Mouse (Mus musculus) limb, embryonic 14.5 days (tissue): ENCODE data around the gene Hoxc4. TPM values are rescaled to one million over a fixed set of nuclear protein-coding genes. Genes with fewer than 3 reads are reported as not detected.

Experiments used
- ATAC-seq: fragments of 200-750 bp; cut with Nextera tagmentation; 2 replicates; pipeline ENCODE4 v1.8.0; 2017; ENCODE audit warnings: low read depth, moderate number of reproducible peaks, moderate TSS enrichment; ENCODE audit not compliant: low FRiP score
- DNase-seq: peaks from one replicate; pipeline ENCODE4 v3.0.0-alpha.2; 2015; ENCODE audit warnings: low spot score
- H3K27ac ChIP-seq: fragments of 300-500 bp; sonication (generic); replicated peaks from 2 replicates; pipeline ENCODE4 v1.5.1; 2014; ENCODE audit warnings: low read depth, mild to moderate bottlenecking, low read length, moderate library complexity, mixed read lengths
- H3K27me3 ChIP-seq: fragments of 300-500 bp; sonication (generic); 2 replicates; pipeline ENCODE4 v1.6.1; 2014; ENCODE audit warnings: low read length, mixed read lengths; ENCODE audit not compliant: control insufficient read depth, insufficient read depth
- H3K36me3 ChIP-seq: fragments of 300-500 bp; sonication (generic); 2 replicates; pipeline ENCODE4 v1.6.1; 2014; ENCODE audit warnings: mild to moderate bottlenecking, low read length, moderate library complexity, mixed read lengths; ENCODE audit not compliant: control insufficient read depth, insufficient read depth
- H3K4me1 ChIP-seq: fragments of 300-500 bp; sonication (generic); 2 replicates; pipeline ENCODE4 v1.6.1; 2014; ENCODE audit warnings: antibody characterized with exemption, low read length, mixed read lengths; ENCODE audit not compliant: control insufficient read depth, insufficient read depth
- H3K4me2 ChIP-seq: fragments of 300-500 bp; sonication (generic); replicated peaks from 2 replicates; pipeline ENCODE4 v1.6.1; 2014; ENCODE audit warnings: low read depth, mild to moderate bottlenecking, low read length, moderate library complexity; ENCODE audit not compliant: severe bottlenecking
- H3K4me3 ChIP-seq: fragments of 300-500 bp; sonication (generic); replicated peaks from 2 replicates; pipeline ENCODE4 v1.5.1; 2014; ENCODE audit warnings: low read length
- H3K9ac ChIP-seq: fragments of 300-500 bp; sonication (generic); 2 replicates; pipeline ENCODE4 v1.6.1; 2014; ENCODE audit warnings: mild to moderate bottlenecking, low read depth, low read length, moderate library complexity; ENCODE audit not compliant: severe bottlenecking
- H3K9me3 ChIP-seq: fragments of 300-500 bp; sonication (generic); 2 replicates; pipeline ENCODE4 v1.6.1; 2016; ENCODE audit warnings: low read length; ENCODE audit not compliant: control insufficient read depth
- POLR2A ChIP-seq: fragments of 200-500 bp; IDR thresholded peaks from 2 replicates; pipeline ENCODE4 v1.8.0; 2012; ENCODE audit warnings: inconsistent platforms, mild to moderate bottlenecking, moderate library complexity, borderline replicate concordance; ENCODE audit not compliant: insufficient read depth, insufficient read length; ENCODE audit errors: extremely low read depth
- WGBS: fragments of 180-500 bp; shearing (Covaris S2); extraction: QIAGEN DNeasy Blood & Tissue Kit; methylation state at CpG from one replicate; pipeline ENCODE4 v1.1.7; 2014; 5-methylcytosine and 5-hydroxymethylcytosine counted together
- polyA plus RNA-seq, 2 experiments: library from polyadenylated mRNA; depleted of rRNA in 1 of 2; stranded (reverse) in 1 of 2; unstranded in 1 of 2; fragments of >200 nt; fragmentation: Nextera tagmentation in 1 of 2; extraction: Ambion mirVana in 1 of 2; gene quantifications; 2 replicates each; pipeline versions ENCODE4 v1.2.1 to v1.2.3; 2012 to 2014

Gene Hoxc4
- polyA plus RNA-seq, 2 experiments, result 3.5 to 7.5 TPM

DNA sequence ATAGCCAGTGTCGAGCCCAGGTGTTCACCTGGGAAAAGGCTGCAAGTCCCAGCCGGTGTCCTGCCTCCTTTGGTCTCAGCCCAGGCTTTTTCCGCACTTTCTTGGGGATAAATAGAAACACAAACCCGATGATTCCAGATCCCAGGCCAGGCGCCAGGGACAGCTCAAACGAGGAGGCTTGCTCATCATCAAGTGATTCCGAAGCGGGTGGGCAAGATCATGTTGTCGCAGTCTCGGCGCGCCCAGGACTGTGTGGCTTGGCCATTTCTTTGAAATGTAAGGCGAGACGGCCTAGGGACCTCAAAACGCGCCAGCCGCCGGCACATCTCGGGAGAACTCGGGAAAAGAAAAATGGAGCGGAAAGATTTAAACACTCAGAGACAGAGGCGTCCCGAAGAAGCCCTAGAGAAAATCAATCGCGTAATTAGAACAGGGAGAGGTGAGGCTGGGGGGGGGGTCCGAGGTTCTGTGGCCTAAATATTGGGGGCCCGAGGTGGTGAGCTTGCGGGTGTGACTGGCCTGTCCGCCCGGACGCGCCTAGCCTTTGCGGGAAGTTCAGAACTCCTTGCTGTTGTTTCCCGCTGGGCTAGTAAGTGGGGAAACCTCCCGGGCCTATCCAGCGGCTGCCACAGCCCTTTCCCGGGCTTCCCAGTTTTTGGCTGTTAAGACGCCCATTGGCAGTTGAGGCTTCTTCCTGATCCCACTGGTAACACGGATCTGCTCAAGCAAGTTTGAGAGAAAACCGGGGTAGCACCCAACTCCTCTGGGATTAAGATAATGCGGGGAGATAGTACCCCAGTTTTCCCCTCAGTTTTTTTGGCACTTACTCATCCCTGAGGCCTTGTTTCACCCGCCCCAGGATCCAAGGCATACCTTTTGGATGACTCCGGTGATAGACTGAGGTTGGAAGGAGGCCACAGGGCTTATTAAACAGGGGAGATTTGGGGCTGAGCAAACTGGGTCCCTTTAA is 8.8 kb downstream of the Hoxc4 start:
- Histone ChIP-seq H3K27ac (no peak overlapping the region), H3K9ac (no peak overlapping the region), H3K4me1 (no peaks in the 10 kb centered on the region), H3K4me3 (peak overlapping the region; percentile 13), H3K9me3 (no peaks in the 10 kb centered on the region), H3K27me3 (peaks cover 98% of the 10 kb centered on the region), H3K4me2 (0 out of 2 replicates have a peak overlapping the region, but pooled peaks have one; percentile 2), H3K36me3 (no peaks in the 10 kb centered on the region)
- no peak for ATAC-seq
- no peak for TF ChIP-seq POLR2A
- 4% methylated on average over 43 of the region's 43 CpGs for WGBS
- no peak for DNase-seq

DNA sequence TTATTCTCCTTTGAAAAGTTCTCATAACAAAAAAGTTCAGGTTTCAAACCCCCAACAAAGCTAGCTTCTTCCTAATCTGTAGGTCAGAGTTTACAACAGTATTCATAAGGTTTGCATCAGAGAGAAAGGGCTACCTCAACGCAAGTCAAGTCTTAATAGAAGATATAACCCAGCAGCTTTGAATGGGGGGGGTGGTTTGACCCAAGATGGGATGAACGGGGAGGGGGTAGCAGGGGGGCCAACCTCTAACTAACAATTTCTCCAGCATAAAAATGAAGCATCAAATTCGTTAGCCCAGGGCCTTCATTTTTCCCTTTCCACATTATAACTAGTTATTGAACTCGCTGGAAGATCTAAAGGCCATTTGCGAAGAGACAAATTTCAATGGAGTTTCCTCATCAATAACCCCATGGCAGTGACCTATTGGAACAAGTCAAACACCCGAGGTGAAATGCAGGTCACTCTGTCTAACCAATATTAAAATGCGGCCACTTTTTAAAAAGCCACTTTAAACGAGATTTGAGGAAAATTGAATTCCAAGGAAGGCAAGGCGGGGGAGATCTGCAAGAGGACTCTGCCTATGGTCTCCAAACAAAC is 10.3 kb downstream of the Hoxc4 start:
- no peak for ATAC-seq
- Histone ChIP-seq H3K9ac (no peak overlapping the region), H3K4me3 (no peak overlapping the region), H3K27me3 (peaks cover 98% of the 10 kb centered on the region), H3K4me1 (no peaks in the 10 kb centered on the region), H3K4me2 (no peak overlapping the region), H3K36me3 (no peaks in the 10 kb centered on the region), H3K27ac (no peak overlapping the region), H3K9me3 (no peaks in the 10 kb centered on the region)
- DNase-seq, result no peak
- no peak for TF ChIP-seq POLR2A
- 26% methylated on average over 9 of the region's 9 CpGs for WGBS

DNA sequence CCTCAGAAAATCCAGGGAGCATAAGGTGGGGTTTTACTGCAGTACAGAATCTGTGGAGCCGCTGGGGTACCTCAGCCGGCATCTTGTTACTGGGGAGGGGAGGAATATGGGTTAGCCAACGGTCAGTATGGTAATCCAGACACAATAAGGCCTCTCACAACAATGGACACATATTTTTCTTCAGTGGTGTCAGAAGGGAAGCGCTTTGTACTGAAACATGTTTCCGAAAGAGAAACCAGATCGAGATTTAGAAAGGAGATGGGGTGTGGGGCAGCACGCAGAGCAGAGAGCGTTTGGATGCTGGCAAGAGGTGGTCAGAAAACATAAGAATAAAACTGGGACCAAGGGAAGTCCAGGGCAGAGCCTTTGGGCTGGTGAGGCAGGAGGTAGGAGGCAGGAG is 11.4 kb downstream of the Hoxc4 start:
- H3K4me2 ChIP-seq, result no peak overlapping the region
- WGBS, result 20% methylated on average over 8 of the region's 8 CpGs
- ATAC-seq (no peak), DNase-seq (no peak)
- H3K4me1 ChIP-seq, result peaks cover 9% of the 10 kb centered on the region
- no peak for TF ChIP-seq POLR2A
- no peak overlapping the region for H3K27ac ChIP-seq
- H3K36me3 ChIP-seq, result no peaks in the 10 kb centered on the region
- H3K9me3 ChIP-seq, result no peaks in the 10 kb centered on the region
- H3K9ac ChIP-seq, result no peak overlapping the region
- H3K4me3 ChIP-seq, result no peak overlapping the region
- H3K27me3 ChIP-seq, result peaks cover 98% of the 10 kb centered on the region

DNA sequence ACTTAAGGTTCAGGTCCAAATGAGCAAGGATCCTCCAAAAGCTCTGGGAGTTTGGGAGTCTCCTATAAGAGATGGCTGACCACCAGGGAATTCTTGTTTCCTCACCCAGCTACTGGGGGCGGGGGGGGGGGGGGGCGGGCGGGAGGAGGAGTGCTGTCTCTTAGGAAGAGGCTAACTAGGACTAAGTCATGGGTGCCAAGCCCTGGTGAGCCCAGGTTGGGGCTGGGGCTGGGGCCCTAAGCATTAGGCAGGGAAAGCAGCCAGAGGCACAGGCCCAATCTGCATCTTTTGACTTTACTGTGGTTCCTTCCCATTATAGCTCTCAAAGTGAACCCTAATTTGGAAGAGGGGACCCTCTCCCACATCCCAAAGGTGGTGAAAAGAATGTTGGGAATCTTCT is 13.4 kb downstream of the Hoxc4 start:
- Histone ChIP-seq H3K4me1 (peaks cover 9% of the 10 kb centered on the region), H3K4me2 (no peak overlapping the region)
- WGBS, result 0% methylated on average over 1 of the region's 3 CpGs

DNA sequence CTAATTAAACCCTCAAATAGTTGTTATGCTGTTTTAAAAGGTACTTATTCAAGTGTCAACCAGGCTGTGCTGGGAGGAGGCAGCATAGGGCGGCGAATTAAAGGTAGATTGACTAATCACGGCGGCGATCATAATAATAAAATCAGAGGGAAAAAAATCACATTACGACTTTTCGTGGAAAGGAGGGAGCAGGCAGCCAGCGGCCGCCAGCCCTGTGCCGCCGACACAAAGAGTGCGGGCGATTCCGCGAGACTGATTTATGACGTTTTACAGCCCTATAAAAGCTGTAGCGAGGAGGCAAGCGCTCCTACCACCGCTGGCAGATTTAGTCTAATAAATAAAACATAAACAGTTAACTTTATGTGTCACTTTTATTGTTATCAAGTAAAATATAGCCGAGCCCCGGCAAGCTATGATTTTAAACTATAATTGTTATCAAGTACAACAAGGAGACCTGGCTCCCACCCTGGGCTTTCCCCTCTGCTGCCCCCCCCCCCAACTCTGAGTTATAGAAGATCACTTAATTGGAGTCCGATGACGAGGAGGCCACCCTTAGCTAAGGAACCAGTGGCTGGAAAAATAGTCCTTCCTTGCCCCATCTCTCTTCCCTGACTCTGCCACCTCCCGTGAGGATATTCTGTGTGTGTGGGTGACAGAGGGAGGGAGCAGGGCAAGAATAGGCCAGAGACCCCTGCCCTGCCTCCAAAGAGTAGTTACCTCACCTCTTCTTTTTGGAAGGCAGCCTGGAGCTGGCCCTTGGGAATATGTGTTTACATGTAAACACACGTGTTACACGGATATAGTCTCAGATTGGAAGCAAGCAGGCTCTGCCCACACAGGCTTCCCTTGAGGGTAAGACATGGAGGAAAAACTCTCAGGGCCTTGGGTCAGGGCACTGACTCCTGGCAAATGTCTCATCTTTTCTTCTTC is 14.2 kb downstream of the Hoxc4 start:
- H3K4me2 ChIP-seq, result no peak overlapping the region

More for the DNA sequence above, 13.4 kb downstream of the Hoxc4 start:
- no peaks in the 10 kb centered on the region for H3K36me3 ChIP-seq
- H3K4me3 ChIP-seq, result no peak overlapping the region
- TF ChIP-seq POLR2A, result no peak
- no peak overlapping the region for H3K9ac ChIP-seq
- H3K9me3 ChIP-seq, result no peaks in the 10 kb centered on the region
- no peak overlapping the region for H3K27ac ChIP-seq
- DNase-seq, result no peak
- ATAC-seq, result no peak
- peaks cover 97% of the 10 kb centered on the region for H3K27me3 ChIP-seq

More for the DNA sequence above, 14.2 kb downstream of the Hoxc4 start:
- Histone ChIP-seq H3K27ac (no peak overlapping the region), H3K4me1 (peaks cover 9% of the 10 kb centered on the region), H3K27me3 (peaks cover 97% of the 10 kb centered on the region), H3K9me3 (no peaks in the 10 kb centered on the region), H3K9ac (no peak overlapping the region), H3K36me3 (no peaks in the 10 kb centered on the region), H3K4me3 (no peak overlapping the region)
- no peak for TF ChIP-seq POLR2A
- ATAC-seq (no peak), DNase-seq (no peak)
- WGBS, result 2% methylated on average over 26 of the region's 26 CpGs
